Mouse (Mus musculus): ENCODE data around the gene Zbtb8a.

The Zbtb8a gene

DNA sequence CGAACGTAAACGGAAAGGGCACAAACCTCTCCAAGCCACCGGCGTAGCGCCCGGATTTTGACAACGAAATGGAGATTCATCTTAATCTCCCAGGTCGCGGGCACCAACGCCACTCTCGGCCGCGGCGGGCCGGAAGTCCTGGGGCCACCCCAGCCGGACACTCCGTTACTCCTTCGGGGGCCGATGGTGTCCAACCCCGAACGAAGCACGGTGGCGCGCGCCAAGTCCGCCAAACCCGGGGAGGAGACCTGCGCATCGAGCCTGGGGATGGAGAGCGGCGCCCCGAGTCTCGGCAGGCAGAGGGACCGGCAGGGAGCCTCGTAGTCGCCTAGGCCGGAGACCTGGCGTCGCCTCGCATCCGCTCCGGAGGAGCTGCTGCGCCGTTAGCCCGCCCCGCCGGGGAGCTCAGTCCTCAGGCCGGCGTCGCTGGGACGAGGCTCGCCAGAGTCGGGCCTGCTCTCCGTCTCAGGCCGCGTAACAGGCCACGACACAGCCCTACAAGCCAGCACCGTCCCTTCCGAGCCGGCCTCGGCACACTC, 43.2 kb downstream of the Zbtb8a start:
- no peak for DNase-seq

DNA sequence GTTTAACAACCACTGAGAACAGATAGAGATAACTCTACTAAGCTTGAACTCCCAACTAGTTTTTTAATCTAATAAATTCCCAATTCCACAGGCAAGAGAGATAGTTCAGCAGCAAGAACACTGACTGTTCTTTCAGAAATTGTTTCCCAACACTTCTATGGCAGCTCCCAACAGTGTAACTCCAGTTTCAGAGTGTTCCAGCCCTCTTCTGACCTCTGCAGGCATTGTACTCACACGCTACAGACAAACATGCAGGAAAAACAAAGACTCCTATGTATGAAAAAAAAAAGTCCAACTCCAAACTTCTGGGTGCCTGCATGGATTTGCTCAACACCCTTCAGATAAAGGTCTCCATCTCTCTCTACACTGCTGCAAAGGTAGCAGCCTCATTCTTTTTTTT, 45.1 kb downstream of the Zbtb8a start:
- DNase-seq, result no peak

DNA sequence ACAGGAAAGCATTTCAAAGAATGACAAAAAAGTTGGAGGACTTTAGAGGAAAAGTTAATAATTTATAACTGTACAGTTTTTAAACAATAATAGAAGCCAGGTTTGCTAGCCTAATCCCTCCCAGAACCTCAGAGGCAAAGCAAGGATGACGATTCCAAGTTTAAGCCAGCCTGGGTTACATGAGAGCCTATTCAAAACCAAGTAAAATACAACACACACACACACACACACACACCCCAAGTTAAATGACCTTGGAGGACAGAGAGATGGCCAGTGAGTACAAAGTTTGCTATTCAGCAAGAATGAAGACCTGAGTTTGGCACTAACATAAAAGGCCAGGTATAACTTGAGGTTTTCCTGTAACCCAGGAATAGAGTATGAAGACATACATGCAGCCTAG, 51.7 kb downstream of the Zbtb8a start:
- DNase-seq, result no peak

DNA sequence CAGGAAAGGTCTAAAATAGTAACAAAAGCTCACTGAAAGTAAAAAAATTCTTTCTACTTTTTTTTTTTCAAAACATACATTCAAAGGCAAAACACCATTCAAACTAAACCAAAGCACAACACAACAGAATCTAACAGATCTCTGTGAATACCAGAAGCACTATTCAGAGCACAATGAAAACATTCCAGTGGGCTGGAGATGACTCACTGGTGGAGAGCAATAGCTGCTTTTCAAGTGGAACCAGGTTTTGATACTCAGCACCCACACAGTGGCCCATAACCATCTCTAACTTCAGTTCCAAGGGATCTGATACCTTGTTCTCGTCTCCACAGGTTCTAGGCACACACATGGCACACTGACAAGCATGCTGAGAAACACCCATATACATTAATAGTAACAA, 53.2 kb downstream of the Zbtb8a start:
- no peak for DNase-seq

DNA sequence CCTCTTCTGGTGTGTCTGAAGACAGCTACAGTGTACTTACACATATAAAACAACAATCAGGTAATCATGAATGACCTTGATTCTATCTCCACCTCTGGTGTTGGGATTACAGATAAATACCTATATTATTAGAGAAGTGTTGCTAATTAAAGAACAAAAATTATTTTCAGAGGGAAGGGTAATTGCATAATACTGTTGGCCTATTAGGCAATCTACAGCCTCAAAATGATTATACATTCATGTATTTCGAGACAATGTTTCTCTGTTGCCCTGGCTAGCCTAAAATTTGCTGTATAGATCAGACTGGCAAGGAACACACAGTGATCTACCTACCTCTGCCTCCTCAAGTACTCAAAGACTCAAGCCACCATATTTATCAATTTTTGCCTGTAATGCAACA, 54.4 kb downstream of the Zbtb8a start:
- no peak for DNase-seq

DNA sequence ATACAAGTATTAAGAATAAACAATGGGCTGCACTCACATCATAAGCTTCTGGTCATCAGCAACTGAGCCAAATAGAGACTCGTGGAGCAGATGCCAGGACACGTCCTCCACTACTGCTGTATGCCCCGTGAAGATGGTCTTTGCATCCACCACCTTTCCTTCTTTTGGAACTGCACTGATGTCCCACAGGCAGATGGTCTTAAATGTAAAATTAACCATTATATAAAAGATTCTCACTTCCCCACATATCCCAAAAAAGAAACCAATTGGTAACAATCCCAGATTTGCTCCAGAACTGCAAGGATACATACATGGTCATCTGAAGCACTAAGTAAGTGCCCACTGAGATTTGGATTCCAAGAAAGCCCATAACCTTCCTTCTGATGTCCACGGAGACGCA, 55.9 kb downstream of the Zbtb8a start:
- no peak for DNase-seq

DNA sequence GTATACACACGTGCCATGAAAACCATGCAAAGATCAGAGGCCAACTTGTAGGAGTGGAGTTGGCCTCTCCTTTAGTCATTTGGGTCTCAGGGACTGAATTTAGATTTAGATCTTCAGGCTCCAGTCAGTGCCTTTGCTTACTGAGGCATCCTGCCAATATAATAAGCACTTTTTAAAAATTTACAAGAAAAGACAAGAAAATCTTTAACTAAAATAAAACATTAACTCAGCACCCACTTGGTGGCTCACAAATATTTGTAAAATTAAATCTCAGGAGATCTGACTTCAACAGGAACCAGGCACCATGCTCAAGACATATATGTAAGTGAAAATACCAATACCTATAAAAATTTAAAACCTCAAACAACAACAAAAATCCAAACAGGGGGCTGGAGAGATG, 57.0 kb downstream of the Zbtb8a start:
- no peak for DNase-seq

DNA sequence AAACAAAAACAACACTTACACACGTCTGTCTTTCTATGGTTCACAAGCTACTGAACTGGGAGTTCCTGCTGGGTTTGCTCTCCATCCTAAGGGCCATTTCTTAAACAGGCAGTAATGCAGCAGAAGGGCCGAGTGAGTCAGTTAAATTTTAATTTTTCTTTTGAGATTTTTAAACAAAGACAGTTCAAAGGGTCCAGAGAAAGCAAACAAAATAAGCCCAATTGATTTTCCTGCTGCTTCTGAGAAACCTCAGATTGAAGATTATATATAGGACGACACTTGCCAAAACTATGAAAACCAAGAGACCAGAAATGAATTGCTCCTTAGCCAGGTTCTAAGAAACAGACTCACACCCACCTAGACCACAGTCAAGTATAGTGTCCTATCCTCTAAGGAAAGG, 64.0 kb downstream of the Zbtb8a start:
- DNase-seq, result no peak

DNA sequence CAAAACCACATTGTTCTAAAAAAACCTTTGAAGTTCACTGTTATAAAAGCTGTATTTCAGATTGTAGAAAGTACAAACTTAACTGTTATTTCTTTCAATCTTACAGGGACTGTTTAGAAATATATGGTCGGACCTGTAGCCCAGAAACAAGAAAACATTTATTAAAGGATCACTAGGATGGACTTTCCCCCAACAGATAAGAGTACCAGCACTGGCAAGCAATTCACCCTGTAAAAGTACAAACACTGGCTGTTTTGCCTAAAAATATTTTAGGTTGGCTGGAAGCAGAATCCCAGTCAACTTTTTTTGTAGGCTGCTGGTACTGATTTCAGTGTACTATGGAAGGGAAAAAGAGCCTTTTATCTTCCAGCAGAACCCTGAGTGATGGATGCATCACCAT, 70.0 kb downstream of the Zbtb8a start:
- no peak for DNase-seq

DNA sequence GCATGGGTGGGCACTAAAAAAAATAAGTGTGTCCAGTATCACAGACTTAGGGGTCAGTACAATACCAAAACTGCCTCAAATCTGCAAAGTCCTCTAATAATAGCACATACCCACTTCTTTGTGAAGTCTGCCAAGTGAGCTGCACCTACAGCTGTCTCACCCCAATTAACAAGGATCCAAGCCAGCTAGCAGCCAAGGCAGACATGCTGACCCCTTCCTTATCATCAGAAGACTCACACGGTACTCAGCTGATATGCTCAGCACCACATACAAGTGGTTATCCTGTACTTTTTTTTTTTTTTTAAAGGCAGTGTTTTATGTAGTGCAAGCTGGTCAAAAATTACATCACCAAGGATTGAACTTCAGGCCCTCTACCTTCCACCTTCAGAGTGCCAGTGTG, 73.6 kb downstream of the Zbtb8a start:
- DNase-seq, result no peak

DNA sequence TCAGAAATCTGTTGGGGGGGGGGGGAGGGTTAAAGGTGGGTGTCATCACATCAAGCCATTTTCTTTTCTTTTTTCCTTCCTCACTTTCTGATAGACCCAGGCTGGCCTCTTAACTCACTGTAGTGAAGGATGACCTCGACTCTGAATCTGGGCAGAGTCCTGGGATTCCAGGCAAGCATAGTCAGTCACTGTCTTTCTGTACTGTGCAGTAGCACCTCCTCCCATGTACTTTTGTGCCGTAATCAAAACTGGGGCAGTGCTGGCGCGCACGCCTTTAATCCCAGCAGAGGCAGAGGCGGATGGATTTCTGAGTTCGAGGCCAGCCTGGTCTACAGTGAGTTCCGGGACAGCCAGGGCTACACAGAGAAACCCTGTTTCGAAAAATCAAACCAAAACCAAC, 74.1 kb downstream of the Zbtb8a start:
- DNase-seq, result no peak
